Mouse (Mus musculus) midbrain, embryonic 14.5 days (tissue): ENCODE measurements around the gene Pcnp. TPM values are rescaled to one million over a fixed set of nuclear protein-coding genes. Genes with fewer than 3 reads are reported as not detected.
"Not testable (repeated sequence)": the region's sequence is repeated elsewhere in the genome, so short reads cannot be mapped to it uniquely, and the experiment has no call there.

Experiments
- ATAC-seq: fragments of 200-750 bp; cut with Nextera tagmentation; 2 replicates; pipeline ENCODE4 v1.8.0; 2017; ENCODE audit warnings: moderate number of reproducible peaks, moderate library complexity; ENCODE audit not compliant: low FRiP score, low TSS enrichment
- DNase-seq: peaks from one replicate; pipeline ENCODE4 v3.0.0-alpha.2; 2015
- H3K27ac ChIP-seq: fragments of 300-500 bp; sonication (generic); replicated peaks from 2 replicates; pipeline ENCODE4 v1.5.1; 2014; ENCODE audit warnings: mild to moderate bottlenecking, low read depth, low read length, moderate library complexity
- H3K27me3 ChIP-seq: fragments of 300-500 bp; sonication (generic); 2 replicates; pipeline ENCODE4 v1.6.1; 2014; ENCODE audit warnings: low read length, control low read depth, mixed read lengths; ENCODE audit not compliant: control insufficient read depth, insufficient read depth
- H3K36me3 ChIP-seq: fragments of 300-500 bp; sonication (generic); 2 replicates; pipeline ENCODE4 v1.6.1; 2014; ENCODE audit warnings: low read length, control low read depth; ENCODE audit not compliant: control insufficient read depth, insufficient read depth
- H3K4me1 ChIP-seq: fragments of 300-500 bp; sonication (generic); 2 replicates; pipeline ENCODE4 v1.6.1; 2014; ENCODE audit warnings: mild to moderate bottlenecking, antibody characterized with exemption, low read length, control low read depth; ENCODE audit not compliant: control insufficient read depth, insufficient read depth
- H3K4me2 ChIP-seq: fragments of 300-500 bp; sonication (generic); 2 replicates; pipeline ENCODE4 v1.6.1; 2014; ENCODE audit warnings: mild to moderate bottlenecking, low read length, moderate library complexity
- H3K4me3 ChIP-seq: fragments of 300-500 bp; sonication (generic); replicated peaks from 2 replicates; pipeline ENCODE4 v1.5.1; 2014; ENCODE audit warnings: low read depth, low read length
- H3K9ac ChIP-seq: fragments of 300-500 bp; sonication (generic); replicated peaks from 2 replicates; pipeline ENCODE4 v1.6.1; 2014; ENCODE audit warnings: mild to moderate bottlenecking, low read length, moderate library complexity
- H3K9me3 ChIP-seq: fragments of 300-500 bp; sonication (generic); 2 replicates; pipeline ENCODE4 v1.6.1; 2016; ENCODE audit warnings: low read length, control low read depth, mixed read lengths; ENCODE audit not compliant: control insufficient read depth
- WGBS: fragments of 180-500 bp; shearing (Covaris S2); extraction: QIAGEN DNeasy Blood & Tissue Kit; methylation state at CpG from one replicate; pipeline ENCODE4 v1.1.7; 2014; 5-methylcytosine and 5-hydroxymethylcytosine counted together
- polyA plus RNA-seq: library from polyadenylated mRNA; unstranded; fragments of >200 nt; fragmentation: Nextera tagmentation; extraction: Ambion mirVana; gene quantifications from 2 replicates; pipeline ENCODE4 v1.2.1, GENCODE M21; 2014

The Pcnp gene
- 212 and 241 TPM in 2 replicates for polyA plus RNA-seq

DNA sequence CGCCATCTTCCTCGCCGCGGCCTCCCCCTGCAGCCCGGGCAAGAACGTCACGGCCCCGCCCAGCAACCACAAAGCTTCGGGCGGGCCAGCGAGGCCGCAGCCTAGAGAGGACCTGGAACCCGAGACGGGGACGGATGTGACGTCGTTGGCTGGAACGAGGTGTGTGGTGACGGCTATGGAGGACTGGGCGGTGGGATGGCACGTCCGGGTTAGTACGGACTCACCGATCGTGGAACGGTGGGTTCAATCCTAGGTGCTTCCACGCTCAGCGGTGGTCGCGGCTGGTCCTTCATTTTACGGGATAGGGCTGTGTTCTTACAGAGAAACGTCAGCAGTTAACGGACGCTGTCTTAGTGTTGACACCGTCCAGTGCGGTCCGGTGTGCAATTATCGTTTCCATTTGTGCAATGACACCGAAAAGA, at the start of gene Pcnp:
Gene Pcnp, minus strand, starts transcription at position 79 of the 422 bp plus-strand sequence.
- peak; percentile 99 for DNase-seq
- WGBS, result under 1% methylated on average over 39 of the region's 39 CpGs

DNA sequence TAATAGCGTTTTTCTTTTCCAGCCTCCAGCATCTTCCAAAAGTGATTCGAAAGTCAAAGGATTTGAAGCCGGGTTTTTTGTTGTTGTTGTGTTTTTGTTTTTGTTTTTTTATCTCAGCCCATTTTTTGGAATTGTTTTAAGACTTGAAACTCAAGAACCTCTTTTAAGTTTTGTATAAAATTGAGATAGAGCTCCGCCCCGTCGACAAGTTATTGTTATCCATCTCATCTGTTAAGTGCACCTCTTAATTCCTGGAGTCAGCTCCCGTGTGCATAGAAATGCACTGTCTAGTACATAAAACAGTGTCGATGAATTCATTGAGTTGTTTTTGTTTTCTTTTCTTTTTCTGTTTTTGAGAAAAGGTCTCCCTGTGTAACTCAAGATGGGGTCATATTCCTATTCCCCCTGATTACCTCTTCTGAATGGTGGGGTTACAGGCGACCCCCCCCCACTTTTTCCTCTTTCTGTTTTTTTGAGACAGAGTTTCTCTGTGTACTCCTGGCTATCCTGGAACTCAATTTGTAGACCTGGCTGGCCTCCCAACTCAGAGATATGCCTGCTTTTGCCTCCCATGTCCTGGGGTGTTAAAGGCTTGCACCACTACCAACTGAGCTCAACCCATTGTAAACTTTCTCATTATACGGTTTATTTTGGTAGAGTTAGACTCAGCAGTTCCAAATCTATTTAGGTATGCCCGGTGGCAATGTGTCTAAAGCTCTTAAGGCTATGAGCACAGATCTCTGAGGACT, 46.8 kb upstream of the Pcnp start:
- ATAC-seq (no peak), DNase-seq (peak; percentile 9)
- Histone ChIP-seq H3K4me1 (0 out of 2 replicates have a peak, but pooled peaks cover 8% of the 10 kb centered on the region), H3K36me3 (peaks cover 3% of the 10 kb centered on the region; the same call in 1 of the 2 replicates), H3K4me3 (peak overlapping the region; percentile 75), H3K27ac (peak overlapping the region; percentile 96), H3K27me3 (no peaks in the 10 kb centered on the region), H3K9me3 (no peaks in the 10 kb centered on the region), H3K4me2 (peak overlapping the region; percentile 70), H3K9ac (peak overlapping the region; percentile 84)
- WGBS, result 5% methylated on average over 11 of the region's 11 CpGs

More for the DNA sequence above, at the start of gene Pcnp:
- peak within 1 kb of the TSS; percentile 89 for H3K4me2 ChIP-seq
- peak; percentile 100 for ATAC-seq
- peaks cover 18% of the 10 kb centered on the region for H3K4me1 ChIP-seq
- H3K9ac ChIP-seq, result peak within 1 kb of the TSS; percentile 96
- peak within 1 kb of the TSS; percentile 94 for H3K27ac ChIP-seq
- peak within 1 kb of the TSS; percentile 95 for H3K4me3 ChIP-seq
- peaks cover 37% of the 10 kb centered on the region for H3K36me3 ChIP-seq
- H3K27me3 ChIP-seq, result no peaks in the 10 kb centered on the region
- H3K9me3 ChIP-seq, result no peaks in the 10 kb centered on the region

DNA sequence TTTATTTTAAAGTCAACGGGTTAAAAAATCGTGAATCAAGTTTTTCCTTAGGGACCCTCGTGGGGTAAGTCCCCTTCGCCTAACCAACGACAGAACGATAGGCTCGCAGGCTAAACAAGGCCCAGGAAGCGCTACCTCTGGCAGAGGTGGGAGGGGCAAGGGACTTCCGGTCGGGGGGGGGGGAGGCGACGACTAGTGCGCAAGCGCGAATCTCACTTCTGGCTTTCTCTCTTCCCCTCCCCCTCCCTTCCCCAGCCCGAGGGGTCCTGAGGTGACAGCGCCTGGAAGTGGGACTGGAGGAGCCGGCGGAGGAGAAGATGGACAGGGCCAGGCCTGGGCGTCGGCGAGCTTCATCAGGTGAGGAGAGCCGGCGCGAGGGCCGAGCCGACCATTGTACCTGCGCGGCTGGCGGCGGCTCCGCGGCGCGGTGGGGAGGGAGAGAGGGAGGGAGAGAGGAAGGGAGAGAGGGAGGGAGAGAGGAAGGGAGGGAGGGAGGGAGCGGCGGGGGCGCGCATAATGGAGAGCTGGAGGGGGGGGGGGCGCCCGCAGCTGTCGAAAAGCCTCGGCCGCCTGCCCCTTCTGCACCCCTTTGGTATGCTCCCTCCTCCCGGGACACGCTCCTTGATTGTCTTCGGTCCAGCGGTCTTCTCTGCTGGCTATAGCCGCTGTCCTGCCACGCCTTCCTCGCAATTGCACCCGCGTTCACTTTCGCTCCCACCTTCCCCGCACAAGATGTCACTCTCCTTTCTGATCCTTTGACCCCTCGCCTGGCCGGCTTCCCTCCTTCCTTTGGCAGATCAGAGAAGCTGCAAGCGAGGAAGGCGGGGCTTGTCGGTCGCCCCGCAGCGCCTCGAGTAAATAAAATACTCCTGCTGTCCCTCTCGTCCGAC, 45.9 kb upstream of the Pcnp start:
- Histone ChIP-seq H3K27ac (peak overlapping the region; percentile 96), H3K9me3 (no peaks in the 10 kb centered on the region), H3K4me1 (0 out of 2 replicates have a peak, but pooled peaks cover 8% of the 10 kb centered on the region), H3K27me3 (no peaks in the 10 kb centered on the region), H3K4me2 (peak overlapping the region; percentile 70), H3K9ac (peak overlapping the region; percentile 84), H3K36me3 (peaks cover 3% of the 10 kb centered on the region; the same call in 1 of the 2 replicates), H3K4me3 (peak overlapping the region; percentile 75)
- peak; percentile 92 for ATAC-seq
- peak; percentile 97 for DNase-seq
- WGBS, result under 1% methylated on average over 64 of the region's 66 CpGs

DNA sequence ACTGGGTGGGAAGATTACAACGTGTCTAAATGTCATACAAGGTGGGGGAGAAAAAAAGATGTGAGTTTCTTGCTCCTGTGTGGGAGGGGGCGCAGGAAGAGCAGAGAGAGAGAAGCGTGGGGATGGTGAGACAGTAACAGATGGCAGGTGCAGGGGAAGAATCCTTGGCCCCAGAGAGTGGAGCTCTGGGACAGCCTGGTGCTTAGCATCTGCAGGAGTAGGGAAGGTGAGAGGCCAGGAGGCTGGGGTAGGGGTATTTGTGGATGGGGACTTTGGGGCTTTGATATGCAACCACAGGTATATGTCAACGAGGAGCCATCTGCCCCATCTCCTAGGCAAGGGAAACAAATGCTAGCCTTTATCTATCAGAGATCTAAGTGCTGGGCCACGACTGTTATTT, 45.0 kb upstream of the Pcnp start:
- DNase-seq (no peak), ATAC-seq (no peak)
- Histone ChIP-seq H3K4me1 (0 out of 2 replicates have a peak, but pooled peaks cover 8% of the 10 kb centered on the region), H3K4me3 (no peak overlapping the region), H3K4me2 (peak overlapping the region; percentile 42; the same call in 1 of the 2 replicates), H3K9ac (no peak overlapping the region), H3K36me3 (peaks cover 3% of the 10 kb centered on the region; the same call in 1 of the 2 replicates), H3K27me3 (no peaks in the 10 kb centered on the region), H3K27ac (peak overlapping the region; percentile 61), H3K9me3 (no peaks in the 10 kb centered on the region)
- WGBS, result 83% methylated on average over 5 of the region's 5 CpGs

DNA sequence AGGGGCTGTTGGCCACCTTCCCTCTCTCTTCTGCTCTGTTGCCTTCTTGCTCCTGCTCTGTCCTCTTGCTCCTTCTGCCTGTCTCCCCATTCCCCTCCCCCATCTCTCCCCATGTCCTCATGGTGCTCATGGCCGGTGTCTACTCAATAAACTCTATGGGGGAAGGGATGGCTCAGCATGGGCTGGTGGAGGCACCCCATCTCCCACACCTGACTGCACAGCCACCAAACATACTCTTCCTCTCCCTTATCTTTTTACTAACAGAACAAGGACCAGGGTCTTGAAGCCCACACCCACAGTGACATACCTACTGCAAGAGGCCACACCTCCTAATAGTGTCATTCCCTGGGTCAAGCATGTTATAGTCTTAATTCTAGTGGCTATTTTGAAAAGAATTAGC, 44.6 kb upstream of the Pcnp start:
- Histone ChIP-seq H3K4me2 (no peak overlapping the region), H3K4me1 (0 out of 2 replicates have a peak, but pooled peaks cover 8% of the 10 kb centered on the region), H3K9ac (no peak overlapping the region), H3K27me3 (no peaks in the 10 kb centered on the region), H3K36me3 (peaks cover 3% of the 10 kb centered on the region; the same call in 1 of the 2 replicates), H3K4me3 (no peak overlapping the region), H3K9me3 (no peaks in the 10 kb centered on the region), H3K27ac (peak overlapping the region; percentile 61; the same call in 1 of the 2 replicates)
- DNase-seq, result no peak
- 95% methylated on average over 1 of the region's 1 CpGs for WGBS
- ATAC-seq, result no peak

DNA sequence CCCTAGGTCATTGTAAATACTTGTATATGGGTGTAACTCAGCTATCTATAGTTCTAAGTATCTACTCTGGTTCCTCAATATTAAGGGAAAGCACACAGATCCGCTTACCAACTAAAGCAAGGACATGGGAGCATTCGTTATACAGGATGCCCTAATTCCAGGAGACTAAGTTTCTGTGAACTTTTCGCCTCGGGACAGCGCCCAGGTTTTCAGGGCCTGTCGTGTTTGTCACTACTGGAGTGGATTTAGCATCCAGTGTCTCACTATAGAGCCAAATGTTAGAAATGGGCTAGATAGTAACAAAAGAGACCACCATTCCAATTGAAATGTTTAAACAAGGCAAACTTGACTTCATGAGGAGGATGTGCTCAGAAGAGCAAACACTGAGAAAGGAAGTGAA, 43.6 kb upstream of the Pcnp start:
- not testable (repeated sequence) for H3K36me3 ChIP-seq, H3K4me2 ChIP-seq, H3K9me3 ChIP-seq, H3K4me1 ChIP-seq, H3K27me3 ChIP-seq, H3K4me3 ChIP-seq, ATAC-seq, H3K9ac ChIP-seq, DNase-seq, H3K27ac ChIP-seq
- WGBS, result 90% methylated on average over 6 of the region's 6 CpGs

DNA sequence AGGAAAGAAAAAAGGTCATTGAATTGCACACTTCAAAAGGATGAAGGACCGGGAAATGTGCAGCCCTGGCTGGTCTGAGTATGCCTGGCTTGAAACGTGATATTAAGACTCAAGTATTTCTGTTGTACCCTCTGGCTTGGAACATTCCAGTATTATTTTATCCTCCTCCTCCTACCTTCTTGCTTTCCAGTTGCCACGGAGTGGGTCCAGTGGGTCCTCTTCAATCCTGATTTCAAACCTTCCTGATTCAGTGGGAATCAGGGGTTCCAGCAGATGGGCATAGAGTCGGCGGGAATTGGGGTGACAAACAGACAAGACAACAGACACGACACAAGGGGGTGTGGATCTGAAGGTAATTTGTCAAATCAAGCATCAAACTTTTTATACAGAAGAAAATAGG, 43.0 kb upstream of the Pcnp start:
- Histone ChIP-seq H3K4me1 (0 out of 2 replicates have a peak, but pooled peaks cover 8% of the 10 kb centered on the region), H3K27ac (no peak overlapping the region), H3K9ac (no peak overlapping the region), H3K9me3 (no peaks in the 10 kb centered on the region), H3K4me3 (no peak overlapping the region), H3K36me3 (no peaks in the 10 kb centered on the region), H3K27me3 (no peaks in the 10 kb centered on the region), H3K4me2 (no peak overlapping the region)
- DNase-seq (no peak), ATAC-seq (no peak)
- WGBS, result 80% methylated on average over 6 of the region's 6 CpGs

DNA sequence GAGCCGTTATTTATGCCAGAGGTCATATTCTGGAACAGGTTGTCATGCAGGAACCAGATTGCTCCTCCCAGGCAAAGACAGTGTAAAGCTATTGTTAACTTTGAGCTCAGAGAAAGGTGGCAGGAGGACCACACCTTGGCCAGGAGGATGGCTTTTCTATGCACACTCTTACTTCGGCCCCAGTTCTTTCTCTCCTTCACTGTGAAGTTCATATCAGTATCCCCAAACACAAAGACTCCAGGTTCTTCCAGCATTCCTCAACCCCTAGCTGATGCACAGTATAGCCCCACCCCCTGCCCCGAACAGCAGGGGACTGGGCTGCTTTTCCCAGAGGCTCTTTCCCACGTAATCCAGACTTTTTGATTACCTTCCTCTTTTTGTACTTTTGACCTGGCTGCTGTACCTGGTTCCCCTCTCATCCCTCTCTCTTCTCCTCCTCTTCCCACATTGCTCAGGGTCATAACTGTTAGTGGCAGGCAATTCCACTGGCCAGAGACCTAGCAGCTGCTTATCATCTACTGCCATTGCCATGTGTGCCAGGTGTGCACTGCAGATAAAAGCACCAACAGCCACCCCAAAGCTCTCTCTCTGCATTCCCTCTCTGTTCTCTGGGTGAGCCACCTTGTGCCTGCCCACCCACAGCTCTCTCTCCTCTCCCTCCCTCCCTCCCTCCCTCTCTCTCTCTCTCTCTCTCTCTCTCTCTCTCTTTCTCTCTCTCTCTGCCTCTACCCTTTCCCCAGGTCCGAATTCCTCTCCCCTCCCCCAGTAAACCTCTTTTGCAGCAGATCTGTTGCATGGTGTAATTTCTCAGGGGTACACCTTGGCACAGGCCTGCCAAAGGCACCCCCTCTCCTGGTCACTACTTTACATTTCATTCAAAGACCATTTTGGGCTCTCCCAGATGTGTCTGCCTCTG, 42.0 kb upstream of the Pcnp start:
- DNase-seq (no peak), ATAC-seq (no peak)
- Histone ChIP-seq H3K27me3 (no peaks in the 10 kb centered on the region), H3K4me2 (no peak overlapping the region), H3K9me3 (no peaks in the 10 kb centered on the region), H3K4me3 (no peak overlapping the region), H3K4me1 (0 out of 2 replicates have a peak, but pooled peaks cover 3% of the 10 kb centered on the region), H3K9ac (no peak overlapping the region), H3K36me3 (no peaks in the 10 kb centered on the region), H3K27ac (no peak overlapping the region)
- WGBS, result 45% methylated on average over 5 of the region's 5 CpGs
